In genomic region chr5:80326986-80327385, GRCm38 (mm10) we compare ENCODE assay signal across 18 mouse cellular contexts.
"Had no signal": no experiment of that assay in that cellular context is flagged by ENCODE, and none has a peak within 500 bp of the region (broad histone marks: within the 10 kb centered on the region; RNA-seq: fewer than 3 reads in every experiment).

No protein-coding gene starts in this region.

- H3K27ac ChIP-seq: lung, embryonic 15.5 days; macrophage; midbrain, embryonic 13.5 days; midbrain, embryonic 15.5 days; neural tube, embryonic 13.5 days; stomach, embryonic 15.5 days; stomach, postnatal 0 days had no signal

- H3K4me2 ChIP-seq: lung, embryonic 15.5 days; midbrain, embryonic 11.5 days; midbrain, embryonic 13.5 days; midbrain, embryonic 15.5 days; neural tube, embryonic 13.5 days; stomach, embryonic 15.5 days had no signal

- H3K9me3 ChIP-seq: lung, embryonic 15.5 days; midbrain, embryonic 13.5 days; midbrain, embryonic 15.5 days; neural tube, embryonic 13.5 days; stomach, embryonic 15.5 days had no signal

- ATAC-seq: liver, postnatal 0 days; lung, postnatal 0 days; midbrain, embryonic 13.5 days; midbrain, embryonic 15.5 days had no signal

- H3K9ac ChIP-seq: liver, postnatal 0 days; lung, embryonic 15.5 days; midbrain, embryonic 13.5 days; midbrain, embryonic 15.5 days; neural tube, embryonic 13.5 days; stomach, embryonic 15.5 days had no signal

- H3K36me3 ChIP-seq: lung, embryonic 15.5 days; midbrain, embryonic 13.5 days; midbrain, embryonic 15.5 days; neural tube, embryonic 13.5 days; stomach, embryonic 15.5 days had no signal

- H3K4me1 ChIP-seq: lung, embryonic 15.5 days; megakaryocyte, embryonic 14.5 days; midbrain, embryonic 13.5 days; midbrain, embryonic 15.5 days; neural tube, embryonic 13.5 days; stomach, embryonic 15.5 days had no signal

- H3K27me3 ChIP-seq: lung, embryonic 15.5 days; megakaryocyte, embryonic 14.5 days; midbrain, embryonic 13.5 days; midbrain, embryonic 15.5 days; neural tube, embryonic 13.5 days; stomach, embryonic 15.5 days had no signal

- H3K4me3 ChIP-seq: lung, embryonic 15.5 days; megakaryocyte, embryonic 14.5 days; midbrain, embryonic 13.5 days; midbrain, embryonic 15.5 days; neural tube, embryonic 13.5 days; stomach, embryonic 15.5 days had no signal

- DNase-seq: liver, postnatal 0 days; lung, adult 2 months; lung, postnatal 14 days; lung, postnatal 36 days; right cerebral cortex, postnatal 14 days; thymus, adult 2 months; thymus, postnatal 25 days; thymus, postnatal 4 days had no signal
